Mouse (Mus musculus): Measurements from ENCODE around the gene Map4k5. TPM values are rescaled to one million over a fixed set of nuclear protein-coding genes. Genes with fewer than 3 reads are reported as not detected.

Map4k5 gene
- polyA plus RNA-seq, 1 experiment from 2014 or later: 46.8 TPM

DNA sequence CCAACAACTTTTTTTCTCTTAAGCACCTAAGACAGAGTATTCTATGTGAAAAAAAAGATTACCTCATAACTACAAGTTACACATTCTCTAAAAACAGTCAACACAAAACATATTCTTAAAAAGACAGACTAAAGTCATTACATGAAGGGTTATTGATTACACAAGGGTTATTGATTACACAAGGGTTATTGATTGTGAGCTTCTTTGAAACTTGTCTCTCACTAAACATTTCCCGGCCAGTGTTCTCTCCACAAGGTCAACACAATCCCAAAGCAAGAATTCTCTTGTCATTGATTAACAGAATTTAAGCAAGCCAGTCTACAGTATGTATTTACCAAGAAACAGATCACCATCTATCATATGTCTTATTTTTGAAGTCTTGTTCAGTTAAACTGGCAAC lies 29.1 kb upstream of the Map4k5 start:
- ATAC-seq (replicated peaks; ENCODE audit: insufficient number of reproducible peaks, low FRiP score, low TSS enrichment, low read depth) (no peak), DNase-seq (ENCODE audit: low spot score) (no peak)
- H3K9ac ChIP-seq (replicated peaks; ENCODE audit: low read length): no peak overlapping the region
- no peaks in the 10 kb centered on the region for H3K27me3 ChIP-seq (ENCODE audit: control insufficient read depth, insufficient read depth, low read length)
- H3K4me1 ChIP-seq (ENCODE audit: control insufficient read depth, insufficient read depth, low read length): no peaks in the 10 kb centered on the region
- no peak overlapping the region for H3K27ac ChIP-seq (replicated peaks; ENCODE audit: low read depth, low read length)
- no peak overlapping the region for H3K4me3 ChIP-seq (ENCODE audit: low read depth, low read length)
- no peak overlapping the region for H3K4me2 ChIP-seq (ENCODE audit: low read depth, low read length)
- no peaks in the 10 kb centered on the region for H3K36me3 ChIP-seq (replicated peaks; ENCODE audit: control insufficient read depth, insufficient read depth, low read depth, low read length)
- H3K9me3 ChIP-seq (replicated peaks; ENCODE audit: control insufficient read depth, low read length): no peaks in the 10 kb centered on the region
- 84% methylated on average over 1 of the region's 1 CpGs for WGBS

DNA sequence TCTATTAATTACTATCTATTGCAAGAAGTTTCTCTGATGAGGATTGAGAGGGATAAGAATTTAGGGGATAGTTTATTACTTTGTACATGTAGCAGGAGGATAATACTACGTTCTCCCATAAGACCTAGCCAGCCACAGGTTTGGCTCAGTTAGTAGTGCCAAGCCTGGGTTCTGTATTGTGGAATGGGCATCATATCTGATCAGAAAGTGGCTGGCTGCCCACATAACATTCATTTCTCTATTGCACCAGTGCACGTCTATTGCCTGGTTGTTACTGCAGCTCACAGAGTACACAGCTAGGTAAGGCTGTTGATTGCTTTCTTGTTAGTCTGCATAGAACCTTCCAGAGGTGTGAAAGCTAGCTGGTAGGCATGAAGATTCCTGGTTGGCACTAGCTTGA lies 24.9 kb upstream of the Map4k5 start:
- no peaks in the 10 kb centered on the region for H3K36me3 ChIP-seq (replicated peaks; ENCODE audit: control insufficient read depth, insufficient read depth, low read depth, low read length)
- DNase-seq (ENCODE audit: low spot score) (no peak), ATAC-seq (replicated peaks; ENCODE audit: insufficient number of reproducible peaks, low FRiP score, low TSS enrichment, low read depth) (no peak)
- WGBS: 88% methylated on average over 2 of the region's 2 CpGs
- H3K9ac ChIP-seq (replicated peaks; ENCODE audit: low read length): no peak overlapping the region
- no peak overlapping the region for H3K4me2 ChIP-seq (ENCODE audit: low read depth, low read length)
- no peaks in the 10 kb centered on the region for H3K27me3 ChIP-seq (ENCODE audit: control insufficient read depth, insufficient read depth, low read length)
- H3K4me1 ChIP-seq (ENCODE audit: control insufficient read depth, insufficient read depth, low read length): no peaks in the 10 kb centered on the region
- no peak overlapping the region for H3K27ac ChIP-seq (replicated peaks; ENCODE audit: low read depth, low read length)
- no peaks in the 10 kb centered on the region for H3K9me3 ChIP-seq (replicated peaks; ENCODE audit: control insufficient read depth, low read length)
- H3K4me3 ChIP-seq (ENCODE audit: low read depth, low read length): no peak overlapping the region

DNA sequence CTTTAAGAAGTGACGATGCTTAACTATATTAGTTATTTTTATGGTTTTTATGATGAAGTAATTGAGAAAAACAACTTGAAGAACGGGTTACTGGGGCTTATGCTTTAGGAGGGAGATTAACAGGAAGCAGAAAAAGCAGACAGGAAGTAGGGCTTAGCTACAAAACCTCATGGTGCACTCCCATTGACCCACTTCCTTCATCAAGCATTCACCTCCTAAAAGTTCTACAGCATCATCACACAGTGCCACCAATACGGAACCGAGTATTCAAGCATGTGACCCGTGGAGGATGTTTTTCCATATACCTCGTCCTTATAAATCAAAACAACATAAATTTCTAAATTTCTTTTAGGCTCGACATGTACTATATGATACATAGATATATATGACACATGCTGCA lies 19.7 kb upstream of the Map4k5 start:
- Histone ChIP-seq H3K9ac (replicated peaks; ENCODE audit: low read length) (no peak overlapping the region), H3K27me3 (ENCODE audit: control insufficient read depth, insufficient read depth, low read length) (no peaks in the 10 kb centered on the region), H3K4me2 (ENCODE audit: low read depth, low read length) (no peak overlapping the region), H3K36me3 (replicated peaks; ENCODE audit: control insufficient read depth, insufficient read depth, low read depth, low read length) (no peaks in the 10 kb centered on the region), H3K9me3 (replicated peaks; ENCODE audit: control insufficient read depth, low read length) (no peaks in the 10 kb centered on the region), H3K4me3 (ENCODE audit: low read depth, low read length) (no peak overlapping the region), H3K4me1 (ENCODE audit: control insufficient read depth, insufficient read depth, low read length) (no peaks in the 10 kb centered on the region; the same call in 1 of the 2 replicates), H3K27ac (replicated peaks; ENCODE audit: low read depth, low read length) (no peak overlapping the region)
- ATAC-seq (replicated peaks; ENCODE audit: insufficient number of reproducible peaks, low FRiP score, low TSS enrichment, low read depth): no peak
- 88% methylated on average over 7 of the region's 7 CpGs for WGBS
- no peak for DNase-seq (ENCODE audit: low spot score)

DNA sequence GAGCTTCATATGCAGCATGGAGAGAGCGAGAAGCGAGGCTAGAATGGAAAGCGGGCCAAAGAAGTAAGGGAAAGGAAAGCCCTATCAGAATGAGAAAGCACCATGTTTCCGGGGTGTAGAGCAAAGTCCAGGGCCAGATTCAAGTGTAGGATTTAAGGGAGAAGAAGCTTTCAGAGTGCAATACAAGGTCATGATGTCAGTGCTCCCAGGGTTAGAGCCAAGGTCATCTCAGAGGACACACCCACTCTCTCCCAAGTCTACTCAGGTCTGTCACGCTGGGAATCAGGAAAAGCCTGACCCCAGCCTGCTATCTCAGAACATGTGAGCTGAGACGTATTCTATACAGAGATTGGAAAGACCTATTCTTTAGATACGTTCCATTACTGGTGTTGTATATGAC lies 18.9 kb upstream of the Map4k5 start:
- no peaks in the 10 kb centered on the region for H3K9me3 ChIP-seq (replicated peaks; ENCODE audit: control insufficient read depth, low read length)
- DNase-seq (ENCODE audit: low spot score) (no peak), ATAC-seq (replicated peaks; ENCODE audit: insufficient number of reproducible peaks, low FRiP score, low TSS enrichment, low read depth) (no peak)
- H3K4me3 ChIP-seq (ENCODE audit: low read depth, low read length): no peak overlapping the region
- H3K27ac ChIP-seq (replicated peaks; ENCODE audit: low read depth, low read length): no peak overlapping the region
- H3K36me3 ChIP-seq (replicated peaks; ENCODE audit: control insufficient read depth, insufficient read depth, low read depth, low read length): no peaks in the 10 kb centered on the region
- no peaks in the 10 kb centered on the region; the same call in 1 of the 2 replicates for H3K4me1 ChIP-seq (ENCODE audit: control insufficient read depth, insufficient read depth, low read length)
- H3K9ac ChIP-seq (replicated peaks; ENCODE audit: low read length): no peak overlapping the region
- no peak overlapping the region for H3K4me2 ChIP-seq (ENCODE audit: low read depth, low read length)
- WGBS: 87% methylated on average over 7 of the region's 7 CpGs
- H3K27me3 ChIP-seq (ENCODE audit: control insufficient read depth, insufficient read depth, low read length): no peaks in the 10 kb centered on the region

DNA sequence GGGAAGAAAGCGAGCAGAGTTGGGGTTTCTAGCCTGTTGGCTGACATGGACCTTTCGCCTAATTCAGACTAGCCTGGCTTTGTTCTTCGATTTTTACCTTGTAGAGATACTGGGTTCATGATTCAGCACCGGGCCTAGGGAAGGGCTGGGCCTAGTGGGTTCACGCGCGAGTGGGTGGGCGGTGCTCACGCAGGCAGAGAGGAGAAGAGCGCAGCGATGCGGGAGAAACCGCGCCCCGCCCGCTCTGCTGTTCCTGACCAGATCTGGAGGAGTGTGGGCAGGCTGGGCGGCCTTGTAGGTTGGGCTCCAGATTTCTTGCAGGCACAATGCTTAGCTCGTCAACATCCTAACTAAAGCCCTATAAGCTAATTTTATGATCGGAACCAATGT lies 15.5 kb upstream of the Map4k5 start:
- Histone ChIP-seq H3K4me1 (ENCODE audit: control insufficient read depth, insufficient read depth, low read length) (no peaks in the 10 kb centered on the region; the same call in 1 of the 2 replicates), H3K27me3 (ENCODE audit: control insufficient read depth, insufficient read depth, low read length) (no peaks in the 10 kb centered on the region), H3K27ac (replicated peaks; ENCODE audit: low read depth, low read length) (no peak overlapping the region), H3K36me3 (replicated peaks; ENCODE audit: control insufficient read depth, insufficient read depth, low read depth, low read length) (no peaks in the 10 kb centered on the region), H3K9ac (replicated peaks; ENCODE audit: low read length) (peak overlapping the region; percentile 25), H3K9me3 (replicated peaks; ENCODE audit: control insufficient read depth, low read length) (no peaks in the 10 kb centered on the region), H3K4me2 (ENCODE audit: low read depth, low read length) (peak overlapping the region; percentile 42), H3K4me3 (ENCODE audit: low read depth, low read length) (peak overlapping the region; percentile 25)
- peak; percentile 19 for DNase-seq (ENCODE audit: low spot score)
- peak; percentile 38; the same call in 1 of the 2 replicates for ATAC-seq (replicated peaks; ENCODE audit: insufficient number of reproducible peaks, low FRiP score, low TSS enrichment, low read depth)
- 37% methylated on average over 19 of the region's 19 CpGs for WGBS

DNA sequence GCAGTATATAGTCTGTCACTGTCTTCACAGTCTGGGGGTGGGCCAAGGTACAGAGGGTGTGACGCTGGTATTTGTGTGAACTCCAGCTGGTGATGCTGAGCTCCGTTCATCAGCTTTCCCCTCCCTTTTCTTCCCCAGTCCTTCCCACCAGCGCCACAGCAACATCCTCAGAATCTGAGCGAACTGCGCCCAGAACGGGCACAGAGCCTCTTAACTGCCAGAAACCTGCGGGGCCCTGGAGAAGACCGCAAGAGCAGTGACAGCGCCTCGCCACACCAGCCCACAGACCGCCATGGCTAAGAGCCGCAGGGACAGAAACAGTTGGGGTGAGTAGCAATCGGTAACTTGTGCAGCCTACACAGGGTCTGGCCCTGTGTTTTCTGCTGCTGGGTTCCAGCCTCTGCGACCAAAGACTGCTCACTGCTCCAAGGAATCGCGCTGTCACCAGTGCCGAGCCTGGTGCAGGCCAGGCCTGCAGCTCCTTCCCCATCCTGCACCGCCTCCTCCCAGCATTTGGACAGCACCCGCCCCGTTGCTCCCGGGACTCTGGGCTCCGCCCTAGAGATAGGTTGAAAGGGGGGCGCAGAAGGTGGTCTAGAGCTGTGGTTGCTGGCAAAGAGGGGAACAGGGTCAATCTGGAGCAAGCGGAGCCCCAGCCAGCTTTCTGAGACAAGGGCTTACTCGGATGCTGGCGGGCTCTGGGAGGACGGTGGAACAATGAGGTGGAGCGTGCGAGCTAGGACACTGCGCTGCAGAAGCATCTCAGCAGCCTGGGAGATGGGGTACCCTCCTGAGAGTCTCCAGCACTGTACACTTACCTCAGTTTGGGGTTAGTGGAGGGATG lies 14.9 kb upstream of the Map4k5 start:
- DNase-seq (ENCODE audit: low spot score) (peak; percentile 77), ATAC-seq (replicated peaks; ENCODE audit: insufficient number of reproducible peaks, low FRiP score, low TSS enrichment, low read depth) (peak; percentile 87)
- no peaks in the 10 kb centered on the region for H3K36me3 ChIP-seq (replicated peaks; ENCODE audit: control insufficient read depth, insufficient read depth, low read depth, low read length)
- no peaks in the 10 kb centered on the region for H3K27me3 ChIP-seq (ENCODE audit: control insufficient read depth, insufficient read depth, low read length)
- no peaks in the 10 kb centered on the region; the same call in 1 of the 2 replicates for H3K4me1 ChIP-seq (ENCODE audit: control insufficient read depth, insufficient read depth, low read length)
- H3K4me2 ChIP-seq (ENCODE audit: low read depth, low read length): peak overlapping the region; percentile 42
- peak overlapping the region; percentile 25 for H3K9ac ChIP-seq (replicated peaks; ENCODE audit: low read length)
- WGBS: 3% methylated on average over 30 of the region's 30 CpGs
- no peaks in the 10 kb centered on the region for H3K9me3 ChIP-seq (replicated peaks; ENCODE audit: control insufficient read depth, low read length)
- peak overlapping the region; percentile 25 for H3K4me3 ChIP-seq (ENCODE audit: low read depth, low read length)
- no peak overlapping the region for H3K27ac ChIP-seq (replicated peaks; ENCODE audit: low read depth, low read length)

DNA sequence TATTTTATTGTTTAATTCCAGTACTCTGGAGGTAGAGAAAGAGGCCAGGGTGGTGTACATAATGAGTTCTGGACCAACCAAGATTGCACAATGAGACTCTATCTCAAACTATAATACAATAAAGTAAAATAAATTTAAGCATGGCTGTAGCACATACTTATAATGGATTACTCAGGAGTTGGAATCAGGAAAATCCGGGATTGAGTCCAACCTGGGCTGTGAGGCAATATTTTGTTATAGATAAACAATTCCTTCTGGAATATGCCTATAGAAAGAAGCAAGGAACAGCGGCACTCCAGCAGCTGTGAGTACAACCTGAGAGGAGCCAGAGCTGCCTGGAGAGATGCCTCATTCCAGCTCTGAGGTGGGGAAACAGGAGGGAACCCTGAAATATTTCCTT lies 12.0 kb upstream of the Map4k5 start:
- DNase-seq (ENCODE audit: low spot score) (no peak), ATAC-seq (replicated peaks; ENCODE audit: insufficient number of reproducible peaks, low FRiP score, low TSS enrichment, low read depth) (no peak)
- 81% methylated on average over 2 of the region's 2 CpGs for WGBS
- Histone ChIP-seq H3K4me1 (ENCODE audit: control insufficient read depth, insufficient read depth, low read length) (no peaks in the 10 kb centered on the region; the same call in 1 of the 2 replicates), H3K4me2 (ENCODE audit: low read depth, low read length) (no peak overlapping the region), H3K27ac (replicated peaks; ENCODE audit: low read depth, low read length) (no peak overlapping the region), H3K9ac (replicated peaks; ENCODE audit: low read length) (no peak overlapping the region), H3K4me3 (ENCODE audit: low read depth, low read length) (no peak overlapping the region), H3K27me3 (ENCODE audit: control insufficient read depth, insufficient read depth, low read length) (no peaks in the 10 kb centered on the region), H3K9me3 (replicated peaks; ENCODE audit: control insufficient read depth, low read length) (no peaks in the 10 kb centered on the region), H3K36me3 (replicated peaks; ENCODE audit: control insufficient read depth, insufficient read depth, low read depth, low read length) (no peaks in the 10 kb centered on the region)

DNA sequence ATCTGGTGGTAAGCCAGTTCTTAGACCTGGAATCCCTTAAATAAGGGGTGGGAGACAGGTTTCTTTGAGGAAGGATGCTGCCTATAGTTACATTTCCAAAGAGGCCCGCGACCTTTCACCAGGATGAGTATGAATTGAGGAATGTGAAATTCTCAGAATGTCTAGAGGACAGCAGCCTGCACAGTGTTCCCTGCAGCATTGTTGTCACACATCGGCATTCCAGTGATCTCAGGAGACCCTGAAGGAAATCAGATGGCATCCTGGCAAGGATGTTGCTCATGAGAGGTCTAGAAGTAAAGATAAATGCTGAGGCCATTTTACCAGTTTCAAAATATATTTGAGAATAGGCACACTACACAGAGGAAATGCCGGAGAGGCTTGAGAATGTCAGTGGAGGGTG lies 5.1 kb upstream of the Map4k5 start:
- Histone ChIP-seq H3K4me2 (ENCODE audit: low read depth, low read length) (no peak overlapping the region), H3K9me3 (replicated peaks; ENCODE audit: control insufficient read depth, low read length) (no peaks in the 10 kb centered on the region), H3K9ac (replicated peaks; ENCODE audit: low read length) (no peak overlapping the region), H3K4me1 (ENCODE audit: control insufficient read depth, insufficient read depth, low read length) (no peaks in the 10 kb centered on the region), H3K27ac (replicated peaks; ENCODE audit: low read depth, low read length) (no peak overlapping the region), H3K4me3 (ENCODE audit: low read depth, low read length) (no peak overlapping the region), H3K27me3 (ENCODE audit: control insufficient read depth, insufficient read depth, low read length) (no peaks in the 10 kb centered on the region), H3K36me3 (replicated peaks; ENCODE audit: control insufficient read depth, insufficient read depth, low read depth, low read length) (no peaks in the 10 kb centered on the region)
- ATAC-seq (replicated peaks; ENCODE audit: insufficient number of reproducible peaks, low FRiP score, low TSS enrichment, low read depth) (no peak), DNase-seq (ENCODE audit: low spot score) (no peak)
- 87% methylated on average over 4 of the region's 4 CpGs for WGBS
